Mouse (Mus musculus) gastrocnemius, postnatal 36 days (tissue): ENCODE results near the gene Slc6a13. TPM values are rescaled to one million over a fixed set of nuclear protein-coding genes. Genes with fewer than 3 reads are reported as not detected.

Source experiments
- DNase-seq, 2 experiments: peaks; one replicate each; pipeline ENCODE4 v3.0.0; 2022
- intact Hi-C: fragments of 180-260 bp; cut with DNase I; formaldehyde crosslinking; loops from one replicate; pipeline ENCODE4 v1.15.1; 2025
- long read RNA-seq, 2 experiments: library from polyadenylated mRNA; stranded (forward); transcript quantifications; one replicate each; pipeline ENCODE4 v2.0.0; 2021
- total RNA-seq, 2 experiments: library from RNA; stranded (reverse); gene quantifications; 2 replicates each; pipeline ENCODE4 v1.2.3; 2021

Slc6a13 gene
- total RNA-seq, result under 1 TPM; 0.23 to 0.32 TPM
- long read RNA-seq, experiment 1, partial matches to known transcripts, result 0 of 1 reads
- long read RNA-seq, experiment 1, other reads (novel, unspliced or antisense), result 1 of 1 reads
- long read RNA-seq, experiment 2, result 0 reads

DNA sequence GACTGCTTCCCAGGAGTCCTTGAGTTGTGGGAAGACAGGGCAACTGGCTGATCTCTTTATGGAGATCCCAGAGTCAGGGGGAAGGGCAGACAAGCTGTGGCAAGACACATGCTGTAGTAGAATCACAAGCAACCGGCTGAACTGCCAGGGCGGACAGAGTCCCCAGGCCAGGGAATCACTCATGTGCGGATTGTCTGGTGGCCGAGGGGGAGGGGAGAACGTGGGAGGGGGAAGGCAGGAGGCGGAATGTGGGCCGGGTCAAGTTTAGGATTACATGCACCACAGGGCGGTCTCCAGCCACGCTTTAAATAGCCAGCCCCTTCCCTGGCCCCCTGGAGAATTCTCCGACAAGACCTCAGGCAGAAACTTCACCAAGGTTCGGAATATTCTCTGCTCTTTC, at the start of gene Slc6a13:
Gene Slc6a13 (plus strand): TSS at position 274 of the 400 bp plus-strand sequence.
- DNase-seq, result no peak
- intact Hi-C loops, result no loop called here

DNA sequence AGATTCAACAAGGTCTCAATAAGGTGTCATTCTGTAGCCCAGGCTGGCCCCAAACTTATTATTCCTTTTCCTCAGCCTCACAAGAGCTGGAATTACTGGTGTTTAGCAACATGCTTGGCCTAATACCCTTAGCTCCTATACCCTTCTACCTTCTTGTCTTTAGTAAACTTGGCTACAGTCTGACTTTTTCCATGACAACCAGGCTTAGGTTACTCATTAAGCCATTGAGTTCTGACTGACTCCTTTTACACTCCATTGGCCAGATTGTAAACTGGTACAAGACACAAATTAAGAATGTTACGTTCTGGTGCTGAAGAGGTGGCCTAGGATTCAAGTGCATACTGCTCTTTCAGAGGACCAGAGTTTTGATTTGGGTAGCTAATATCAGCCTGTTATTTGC, 49.6 kb upstream of the Slc6a13 start:
- intact Hi-C loops, result loop anchor here (5.0 kb wide), 1 partner anchor 53 kb away; no protein-coding TSS in a partner anchor
- DNase-seq, result no peak

DNA sequence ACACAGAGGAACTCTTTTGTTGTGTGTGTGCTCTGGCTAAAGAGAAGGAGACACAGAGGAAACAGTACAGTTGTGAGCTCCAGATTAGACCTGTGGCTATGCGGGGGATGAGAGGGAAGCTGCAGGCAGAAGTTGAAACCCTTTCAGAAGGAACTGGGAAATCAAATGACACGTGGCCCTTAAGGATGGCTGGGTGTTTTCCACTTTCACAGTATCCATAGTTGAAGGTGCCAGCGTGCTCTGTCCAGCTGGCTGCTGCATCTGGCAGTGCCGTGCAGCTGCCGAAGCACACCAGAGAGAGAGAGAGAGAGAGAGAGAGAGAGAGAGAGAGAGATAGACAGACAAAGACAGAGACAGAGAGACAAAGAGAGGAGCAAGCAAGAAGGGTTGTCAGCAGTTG, 48.8 kb upstream of the Slc6a13 start:
- intact Hi-C loops, result loop anchor here (5.0 kb wide), 1 partner anchor 54 kb away; no protein-coding TSS in a partner anchor
- no peak for DNase-seq

DNA sequence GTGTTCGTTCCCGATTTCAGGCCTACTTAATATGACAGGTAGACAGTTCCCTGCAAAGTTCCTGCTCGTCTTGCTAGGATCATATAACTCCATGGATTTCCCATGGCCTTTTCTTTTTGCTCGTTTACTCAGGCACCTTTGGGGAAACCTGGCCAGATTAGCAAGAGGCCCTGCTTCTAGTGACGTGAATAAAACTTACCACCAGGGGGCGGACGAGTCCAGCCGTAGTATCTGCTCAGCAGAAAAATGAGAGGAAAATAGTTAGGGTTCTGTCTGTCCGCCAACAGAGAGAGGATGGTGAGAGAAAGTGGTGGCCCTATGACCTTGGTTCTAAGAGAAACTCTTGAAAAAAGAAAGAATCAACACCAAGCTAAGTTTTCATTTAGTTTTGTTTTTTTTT, 39.5 kb upstream of the Slc6a13 start:
- DNase-seq, result peak; percentile 50
- intact Hi-C loops, result loop anchor here (2.0 kb wide), 1 partner anchor 76 kb away; no protein-coding TSS in a partner anchor

DNA sequence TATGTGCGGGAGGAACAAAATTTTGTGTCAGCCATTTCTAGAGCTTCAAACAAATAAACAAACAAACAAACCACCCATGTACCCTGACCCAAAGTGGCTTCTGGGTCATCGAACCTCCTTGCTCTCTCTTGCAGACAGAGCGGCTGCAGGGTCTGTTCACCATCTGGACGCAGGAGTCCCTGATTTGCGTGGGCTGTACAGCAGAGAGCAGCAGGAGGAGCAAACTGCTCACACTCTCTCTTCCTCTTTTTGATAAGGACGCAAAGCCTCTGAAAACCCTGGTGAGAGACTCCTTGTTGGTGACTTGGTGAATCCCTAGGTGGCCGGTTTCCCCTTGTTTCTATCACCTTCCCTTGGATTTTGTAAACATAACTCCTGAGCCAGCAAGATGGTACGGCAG, 38.8 kb upstream of the Slc6a13 start:
- no peak for DNase-seq
- intact Hi-C loops, result loop anchor here (2.0 kb wide), 1 partner anchor 76 kb away; no protein-coding TSS in a partner anchor

DNA sequence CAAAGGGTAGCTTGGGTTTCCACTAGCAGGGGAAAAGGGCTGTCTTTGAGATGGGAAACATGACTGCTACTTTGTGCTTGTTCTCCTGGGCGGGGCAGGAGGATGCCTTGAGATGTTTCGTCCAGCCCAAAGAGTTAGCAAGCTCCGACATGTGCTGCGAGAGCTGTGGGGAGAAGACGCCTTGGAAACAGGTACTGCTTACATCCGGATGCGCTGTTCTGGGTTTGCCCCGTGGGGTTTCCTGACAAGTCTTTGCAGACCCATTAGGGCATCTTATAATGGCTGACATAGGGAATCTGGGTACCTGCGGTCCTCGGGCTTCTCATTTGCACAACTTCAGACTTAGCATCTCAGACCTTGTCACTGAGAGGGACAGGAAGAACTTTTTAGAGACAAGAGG, 38.0 kb upstream of the Slc6a13 start:
- intact Hi-C loops, result no loop called here
- DNase-seq, result no peak

DNA sequence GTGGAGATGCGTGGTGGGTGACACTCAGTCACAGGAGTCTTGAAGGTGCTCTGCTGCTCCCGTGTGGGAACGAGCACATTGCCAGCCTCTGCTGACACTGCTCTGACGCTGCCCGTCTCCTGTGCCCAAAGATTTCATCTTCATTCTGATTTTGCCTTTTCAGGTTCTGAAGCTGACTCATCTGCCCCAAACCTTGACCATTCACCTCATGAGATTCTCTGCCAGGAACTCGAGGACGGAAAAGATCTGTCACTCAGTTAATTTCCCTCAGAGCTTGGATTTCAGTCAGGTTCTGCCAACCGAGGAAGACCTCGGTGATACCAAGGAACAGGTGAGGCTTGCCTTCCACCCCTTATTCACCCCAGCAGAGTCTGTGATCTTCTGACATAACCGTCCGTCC, 37.5 kb upstream of the Slc6a13 start:
- no peak for DNase-seq
- intact Hi-C loops, result no loop called here

DNA sequence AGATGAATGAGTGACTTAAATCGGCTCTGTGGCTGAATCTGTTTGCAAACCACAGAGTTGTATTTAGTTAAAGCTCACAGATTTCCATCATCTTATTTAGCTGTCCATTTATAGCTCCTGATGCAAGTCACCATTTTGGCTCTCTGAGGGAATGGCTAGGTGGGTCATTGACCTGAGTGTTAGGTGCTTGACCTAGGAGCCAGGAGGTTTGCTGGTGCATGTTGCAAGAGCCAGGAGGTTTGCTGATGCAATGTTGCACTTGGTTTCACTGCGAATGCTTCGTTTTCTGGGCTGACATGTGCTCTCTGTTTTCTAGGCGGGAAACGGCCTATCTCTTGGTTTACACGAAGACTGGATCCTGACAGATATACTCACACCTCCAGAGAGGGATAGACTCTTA, 29.9 kb upstream of the Slc6a13 start:
- intact Hi-C loops, result loop anchor here (2.0 to 5.0 kb wide), 2 partner anchors 97 to 263 kb away; no protein-coding TSS in a partner anchor
- no peak for DNase-seq

DNA sequence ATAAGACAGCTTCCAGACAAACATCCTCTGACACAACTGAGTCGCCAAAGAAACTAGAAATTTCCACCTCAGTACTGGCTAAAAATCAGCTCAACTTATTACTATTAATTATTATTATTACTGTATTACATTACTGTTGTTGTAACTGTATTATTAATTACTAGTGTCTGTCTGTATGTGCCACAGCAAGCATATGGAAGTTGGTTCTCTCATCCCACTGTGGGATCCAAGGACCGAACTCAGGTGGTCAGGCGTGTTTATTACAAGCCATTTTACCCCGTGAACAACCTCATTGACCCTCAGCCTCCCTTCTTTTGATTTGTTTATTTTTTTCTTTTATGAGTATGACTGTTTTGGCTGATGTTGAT, 28.3 kb upstream of the Slc6a13 start:
- intact Hi-C loops, result loop anchor here (2.0 to 5.0 kb wide), 2 partner anchors 96 to 261 kb away; no protein-coding TSS in a partner anchor
- no peak for DNase-seq

DNA sequence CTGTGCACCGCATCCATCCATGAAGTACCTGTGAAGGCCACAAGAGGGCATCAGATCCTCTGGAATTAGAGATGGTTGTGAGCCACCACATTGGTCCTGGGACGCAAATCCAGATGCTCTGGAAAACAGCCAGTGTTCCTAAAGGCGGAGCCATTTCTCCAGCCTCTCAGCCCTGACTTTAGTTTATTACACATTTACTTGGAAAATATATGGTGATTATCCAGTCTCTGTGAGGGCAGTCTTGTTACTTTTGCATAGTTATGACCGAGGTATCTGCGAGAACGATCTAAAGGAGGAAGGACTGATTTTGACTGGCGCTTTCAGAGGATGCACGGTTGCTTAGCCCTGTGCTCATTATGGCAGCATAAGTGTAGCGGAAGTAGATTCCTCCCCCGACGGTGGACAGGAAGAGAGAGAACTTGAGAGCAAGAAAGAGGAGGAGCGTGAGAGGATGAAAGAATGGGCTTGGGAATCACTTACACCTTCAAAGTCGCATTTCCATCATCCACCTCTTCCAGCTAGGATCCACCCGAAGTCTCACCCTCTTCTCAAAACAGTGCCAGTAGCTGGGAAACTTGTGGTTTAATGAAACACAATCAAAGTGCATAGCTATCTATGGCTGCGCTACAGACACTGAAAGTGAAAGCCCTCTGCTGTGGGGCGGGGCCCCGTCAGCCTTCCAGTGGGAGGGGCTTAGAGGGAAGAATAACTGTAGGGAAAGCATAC, 27.8 kb upstream of the Slc6a13 start:
- DNase-seq, result peak; percentile 51 to 65
- intact Hi-C loops, result loop anchor here (5.0 kb wide), 1 partner anchor 95 kb away; no protein-coding TSS in a partner anchor

DNA sequence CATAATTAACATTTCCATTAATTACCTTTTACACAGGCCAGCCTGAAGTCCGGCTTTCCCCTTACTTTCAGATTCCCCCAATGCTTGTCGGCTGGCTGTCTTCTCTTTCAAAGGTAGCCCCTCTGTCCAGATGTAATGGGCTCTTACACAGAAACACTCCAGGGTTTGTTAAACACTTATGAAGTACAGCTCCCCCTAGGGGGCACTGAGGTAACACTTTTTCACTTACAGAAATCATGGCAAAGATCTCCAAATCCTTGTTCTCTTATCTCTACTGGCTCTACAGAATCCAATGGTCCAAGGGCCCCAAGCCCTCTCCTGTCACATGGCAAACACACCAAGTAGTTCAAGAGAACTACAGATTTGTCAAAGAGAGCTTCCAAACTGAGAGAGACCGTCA, 25.7 kb upstream of the Slc6a13 start:
- DNase-seq, result no peak
- intact Hi-C loops, result loop anchor here (5.0 kb wide), 1 partner anchor 93 kb away; no protein-coding TSS in a partner anchor

DNA sequence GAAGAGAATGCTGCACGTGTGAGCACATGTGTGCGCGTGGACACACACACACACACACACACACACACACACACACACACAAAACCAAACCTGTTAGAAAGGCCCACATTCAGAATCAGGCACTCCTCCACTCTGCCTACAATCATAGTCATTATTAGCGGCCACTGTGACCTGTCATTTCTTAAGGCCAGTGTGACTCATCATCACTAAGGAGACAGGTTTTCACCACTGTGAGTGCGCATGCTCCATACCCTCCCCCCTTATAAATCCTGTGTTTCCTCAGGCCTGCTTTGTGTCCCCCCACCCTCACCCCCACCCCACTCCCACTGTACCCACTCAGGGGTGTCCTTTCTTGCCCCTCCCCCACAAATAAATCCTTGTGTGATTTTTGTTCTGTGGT, 15.9 kb upstream of the Slc6a13 start:
- DNase-seq, result no peak
- intact Hi-C loops, result no loop called here

DNA sequence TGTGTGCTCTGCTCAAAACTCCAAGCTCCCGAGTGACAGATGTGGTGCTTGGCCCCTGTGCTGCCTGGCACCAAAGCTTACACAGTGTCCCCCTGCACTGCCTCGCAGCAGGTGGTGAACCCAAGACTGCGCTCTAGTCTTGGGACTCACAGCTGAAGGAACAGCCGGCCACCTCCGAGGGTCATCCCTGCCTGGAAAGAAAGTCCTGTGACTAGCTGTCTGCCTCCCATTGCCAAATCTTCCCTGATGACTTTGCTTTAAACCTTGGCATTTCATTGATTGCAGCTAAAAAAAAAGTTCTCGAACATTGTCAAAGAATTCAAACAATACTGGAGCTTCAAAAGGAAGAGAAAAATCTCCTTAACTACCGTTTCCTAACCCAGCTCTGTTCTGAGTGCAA, 710 bp upstream of the Slc6a13 start:
- DNase-seq, result no peak
- intact Hi-C loops, result no loop called here

DNA sequence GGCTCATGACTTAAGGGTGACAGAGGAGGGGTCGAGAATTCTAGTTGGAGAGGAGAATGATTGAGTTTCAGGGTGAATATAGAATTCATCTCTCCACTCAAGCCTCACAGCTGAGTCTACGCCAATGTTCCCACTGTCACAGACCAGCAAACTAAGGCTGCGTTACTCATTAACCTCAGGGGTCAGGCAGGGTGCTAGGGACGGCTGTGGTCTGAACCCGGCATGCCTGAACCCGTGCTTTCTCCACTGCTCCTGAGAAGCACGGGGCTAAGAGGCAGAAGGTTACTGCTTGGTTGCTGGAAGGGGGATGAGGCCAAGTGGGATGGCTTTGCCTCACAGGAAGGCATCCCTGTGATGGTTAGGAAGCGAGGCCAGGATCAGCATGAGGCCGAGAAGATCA, 477 bp downstream of the Slc6a13 start:
- intact Hi-C loops, result no loop called here
- DNase-seq, result no peak

DNA sequence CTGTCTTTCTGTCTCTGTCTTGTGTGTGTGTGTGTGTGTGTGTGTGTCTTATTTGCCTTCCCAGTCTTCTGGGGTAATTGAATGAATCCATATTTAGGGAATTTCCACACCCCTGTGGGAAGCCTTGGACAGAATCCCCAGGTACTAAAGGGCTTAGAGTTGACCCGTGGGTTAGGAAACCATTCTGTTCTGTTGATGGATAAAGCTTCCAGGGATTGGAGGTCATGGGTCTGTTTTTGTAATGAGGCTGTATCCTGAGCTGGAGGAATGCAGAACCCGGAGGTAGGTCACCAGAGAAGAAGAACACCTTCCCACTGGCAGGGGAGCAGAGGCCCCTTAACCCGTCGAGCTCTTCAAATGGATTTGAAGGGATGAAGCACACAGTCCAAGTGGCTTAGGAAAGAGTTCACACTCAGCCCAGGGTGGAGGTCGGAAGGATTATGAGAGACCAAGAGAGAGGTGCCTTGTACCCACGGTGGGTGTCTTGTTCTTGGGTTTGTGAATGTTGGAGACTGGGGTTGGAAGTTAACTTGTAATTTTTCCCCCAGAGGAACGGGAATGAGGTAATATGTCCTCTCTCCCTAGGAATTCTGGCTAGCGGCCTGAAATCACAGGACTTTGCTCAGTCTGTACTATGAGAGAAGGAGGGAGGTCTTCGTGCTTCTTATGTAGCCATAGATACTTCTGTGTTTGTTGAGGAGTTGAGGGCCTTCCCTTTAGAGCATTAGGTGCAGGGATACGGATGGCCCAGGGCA, 3.6 kb downstream of the Slc6a13 start:
- DNase-seq, result no peak
- intact Hi-C loops, result no loop called here

DNA sequence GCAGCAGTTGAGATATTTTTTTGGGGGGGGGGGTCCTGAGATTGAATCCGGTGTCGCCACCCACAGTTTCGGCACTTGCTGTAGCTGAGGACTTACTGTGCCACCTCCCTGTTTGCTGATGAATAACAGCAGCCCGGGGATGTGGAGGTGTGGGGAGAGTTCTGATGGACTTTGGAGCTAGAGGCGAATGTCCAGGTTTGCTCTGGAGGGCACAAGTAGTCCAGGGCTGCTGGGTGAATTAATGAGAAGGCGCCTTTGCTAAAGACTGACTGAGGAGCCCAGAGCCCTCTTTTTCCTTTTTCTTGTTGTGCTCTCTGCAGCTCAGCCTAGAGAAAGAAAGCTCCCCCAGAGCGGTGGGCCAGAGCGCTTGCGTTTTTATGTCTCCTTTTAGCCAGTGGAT, 4.6 kb downstream of the Slc6a13 start:
- intact Hi-C loops, result no loop called here
- DNase-seq, result no peak

DNA sequence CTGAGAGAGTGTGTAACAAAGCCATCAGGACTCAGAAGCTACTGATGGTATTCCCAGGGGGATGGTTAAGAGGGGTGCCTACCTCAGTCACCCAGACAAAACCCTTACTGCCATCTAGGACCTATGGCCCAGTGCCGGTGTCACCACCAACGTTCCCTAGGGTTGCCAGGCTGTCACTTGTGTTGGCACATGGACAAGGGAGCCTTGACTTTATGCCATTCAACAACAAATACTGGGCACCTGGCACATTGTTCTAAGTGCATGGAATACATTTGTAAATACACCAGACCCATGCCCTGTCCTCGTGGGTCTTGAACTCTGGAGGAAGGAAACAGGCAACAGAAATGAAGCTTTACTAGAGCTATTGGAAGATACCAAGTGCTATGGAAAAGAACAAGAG, 5.5 kb downstream of the Slc6a13 start:
- DNase-seq, result no peak
- intact Hi-C loops, result no loop called here

DNA sequence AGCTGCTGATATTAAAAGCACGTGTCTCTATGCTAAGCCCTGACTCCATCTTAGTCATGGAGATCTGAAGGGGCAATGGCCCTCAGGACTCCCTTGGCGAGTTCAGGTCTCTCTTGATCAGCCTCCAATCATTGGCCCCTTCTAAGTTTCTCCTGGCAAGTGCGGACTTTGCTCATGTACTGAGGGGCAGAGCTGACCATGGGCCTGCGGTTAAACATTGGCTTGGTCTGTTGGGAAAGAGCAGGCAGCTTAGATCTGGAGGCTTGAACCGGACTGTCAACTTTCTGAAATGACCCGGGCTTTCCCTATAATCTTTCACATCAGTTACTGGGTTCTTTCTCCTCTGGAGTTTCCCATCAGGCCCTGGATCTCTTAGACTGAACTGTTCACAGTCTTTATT, 11.0 kb downstream of the Slc6a13 start:
- no peak for DNase-seq
- intact Hi-C loops, result no loop called here

DNA sequence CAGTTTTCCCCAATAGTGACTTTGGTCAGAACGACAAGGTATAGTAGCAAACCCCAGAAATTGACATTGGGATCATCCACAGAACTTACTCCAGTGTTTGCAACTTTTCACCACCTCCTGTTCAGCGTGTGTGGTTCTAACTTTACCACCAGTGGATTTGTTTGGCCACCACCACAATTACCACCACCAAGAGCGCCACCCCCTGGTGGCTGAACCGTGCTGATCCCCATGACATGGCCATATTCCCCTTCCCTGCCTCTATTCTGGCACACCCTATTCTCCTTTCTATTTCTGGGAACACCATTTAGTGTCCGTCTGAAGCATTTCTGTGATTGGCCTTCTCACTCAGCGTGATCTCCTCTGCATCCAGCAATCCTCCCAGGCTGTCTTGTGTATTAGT, 19.1 kb downstream of the Slc6a13 start:
- no peak for DNase-seq
- intact Hi-C loops, result no loop called here

DNA sequence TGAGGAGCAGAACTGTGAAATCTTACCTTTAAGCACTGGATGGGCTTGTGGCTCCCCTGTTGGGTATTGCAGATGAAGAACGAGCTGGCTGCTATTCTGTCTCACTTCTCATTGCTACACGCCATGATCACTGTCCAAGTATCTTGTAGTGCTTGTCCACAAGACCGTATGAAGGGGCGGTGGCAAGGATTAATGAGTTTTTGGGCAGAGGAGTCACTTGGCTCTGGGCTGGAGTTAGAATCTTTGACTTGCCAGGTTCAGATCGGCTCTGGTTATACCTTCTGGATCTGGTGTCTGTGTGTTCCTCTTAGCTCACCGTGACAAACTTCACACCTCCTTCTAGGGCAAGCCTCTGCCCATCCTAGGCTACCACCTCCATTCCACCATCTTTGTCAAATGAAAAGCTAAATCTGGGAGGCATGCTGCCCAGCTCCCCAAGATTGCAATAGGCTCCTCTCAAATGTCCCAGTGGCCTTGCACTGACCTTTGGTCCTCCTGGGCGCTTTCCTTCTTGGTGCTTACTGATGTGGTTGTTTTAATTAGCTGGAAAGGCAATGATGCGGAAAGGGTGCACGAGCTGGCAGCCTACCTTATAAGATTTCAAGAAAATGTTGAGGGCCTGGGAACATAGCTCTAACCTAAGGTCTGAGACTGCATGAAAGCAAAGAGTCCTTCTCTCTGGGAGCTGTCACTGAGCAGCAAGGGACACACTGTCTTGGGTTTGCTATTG, 22.5 kb downstream of the Slc6a13 start:
- intact Hi-C loops, result no loop called here
- no peak for DNase-seq

DNA sequence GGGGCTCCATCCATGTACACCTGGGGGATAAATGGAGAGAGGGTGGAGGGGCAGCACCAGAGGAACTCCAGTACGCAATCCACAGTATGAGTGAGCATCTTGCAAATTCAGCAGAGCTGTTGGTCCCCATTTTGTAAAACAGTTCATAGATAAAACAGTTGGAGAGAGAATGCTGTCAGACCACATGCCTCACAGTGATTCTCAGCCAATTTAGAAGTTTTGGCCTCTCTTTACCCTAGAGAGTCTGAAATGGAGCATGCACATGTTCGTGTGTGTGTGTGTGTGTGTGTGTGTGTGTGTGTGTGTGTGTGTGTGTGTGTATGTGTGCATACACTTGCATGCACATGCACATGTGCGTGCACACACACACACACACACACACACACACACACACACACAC, 25.3 kb downstream of the Slc6a13 start:
- DNase-seq, result no peak
- intact Hi-C loops, result no loop called here
